Mouse (Mus musculus) fat pad, adult 2 months (tissue): ENCODE data around the gene Klk8.

ENCODE experiments used
- DNase-seq: peaks from one replicate; pipeline ENCODE4 v3.0.0-alpha.2; 2011; ENCODE audit warnings: low read depth, low spot score; ENCODE audit errors: extremely low read depth

The Klk8 gene

DNA sequence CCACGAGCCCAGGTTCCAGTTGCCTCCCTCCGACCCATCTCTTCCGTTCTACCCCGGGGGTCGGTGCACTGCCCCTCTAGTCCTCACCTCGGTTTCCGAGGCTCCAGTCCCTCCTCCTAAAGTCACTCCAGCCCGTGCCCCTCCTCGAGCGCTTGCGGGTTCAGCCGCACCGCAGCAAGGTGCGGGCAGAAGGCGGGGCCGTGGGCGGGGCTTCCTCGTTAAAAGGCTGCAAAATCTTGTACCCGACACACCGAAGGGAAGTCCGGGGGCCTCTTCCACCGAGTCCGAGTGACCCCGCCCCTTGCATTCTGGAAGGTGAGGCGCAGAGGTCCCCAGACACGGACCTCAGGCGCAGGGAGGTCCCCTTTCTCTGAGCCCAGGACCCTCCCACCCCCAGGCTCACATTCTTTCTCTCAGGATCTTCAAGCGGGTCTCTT, at the start of gene Klk8:
Gene Klk8 (plus strand): TSS at position 245 of the 437 bp plus-strand sequence.
- no peak for DNase-seq

DNA sequence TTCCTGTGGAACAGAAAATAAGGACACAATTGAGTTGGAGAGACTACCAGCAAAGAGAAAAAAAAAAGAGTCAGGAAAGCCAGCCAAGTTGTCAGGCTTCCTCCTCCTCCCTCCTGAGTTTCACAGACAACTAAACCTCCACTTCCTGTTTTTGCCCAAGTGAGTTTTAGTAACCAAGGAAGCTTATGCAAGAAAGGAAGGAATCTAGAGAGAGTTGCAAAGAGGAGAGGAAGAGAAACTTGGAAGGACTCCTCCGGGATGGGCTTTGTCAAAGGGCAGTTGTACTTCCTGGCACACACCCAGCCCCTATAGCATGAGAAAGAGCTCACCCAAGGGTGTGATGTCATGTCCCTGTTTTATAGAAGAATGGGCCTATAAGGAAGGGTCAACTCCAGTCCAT, 49.6 kb upstream of the Klk8 start:
- no peak for DNase-seq

DNA sequence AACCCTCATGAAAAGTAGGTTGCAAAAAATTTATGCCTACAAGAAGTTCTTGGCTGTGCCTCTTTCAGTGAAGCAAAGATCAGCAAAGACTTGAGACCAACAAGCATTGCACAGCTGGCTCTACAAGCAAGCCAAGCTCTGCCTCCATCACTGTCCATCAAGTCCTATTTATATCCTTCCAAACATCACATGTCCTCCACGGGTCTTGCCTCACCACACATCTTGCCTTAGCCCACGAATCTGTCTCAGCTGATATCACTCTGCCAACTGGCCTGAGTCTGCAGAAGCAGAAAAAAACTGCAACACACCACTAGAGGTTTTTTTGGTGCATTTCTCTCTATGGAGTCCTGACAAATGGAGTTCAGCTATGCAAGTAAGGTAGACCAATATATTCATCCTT, 44.6 kb upstream of the Klk8 start:
- DNase-seq: no peak

DNA sequence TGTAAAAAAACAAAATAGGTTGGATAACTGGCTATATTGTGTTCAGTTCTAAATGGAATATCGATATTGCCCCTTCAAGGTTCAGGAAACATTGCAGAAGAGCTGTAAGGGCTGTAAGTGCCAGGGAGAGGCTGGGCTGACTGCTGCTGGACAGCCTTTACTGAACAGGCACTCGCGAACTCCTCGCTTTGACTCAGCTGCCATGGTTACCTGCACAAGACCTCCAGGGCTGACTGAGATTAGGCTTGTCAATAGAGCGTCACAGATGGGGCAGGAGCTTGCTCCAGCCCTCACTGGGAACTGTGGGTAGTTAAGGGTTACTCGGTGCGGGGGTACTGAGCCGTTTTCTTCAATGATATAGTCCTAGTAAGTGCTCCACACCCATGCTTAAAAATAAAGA, 30.9 kb upstream of the Klk8 start:
- no peak for DNase-seq

- no peak for DNase-seq
Measured at GRCm38 (mm10) chr7:43768597-43768996, 28.8 kb upstream of the Klk8 start, which contains the start of gene Klk12. TSS of gene Klk12 (plus strand) at chr7:43768897.

- no peak for DNase-seq
Measured at GRCm38 (mm10) chr7:43769636-43770035, 27.7 kb upstream of the Klk8 start.

DNA sequence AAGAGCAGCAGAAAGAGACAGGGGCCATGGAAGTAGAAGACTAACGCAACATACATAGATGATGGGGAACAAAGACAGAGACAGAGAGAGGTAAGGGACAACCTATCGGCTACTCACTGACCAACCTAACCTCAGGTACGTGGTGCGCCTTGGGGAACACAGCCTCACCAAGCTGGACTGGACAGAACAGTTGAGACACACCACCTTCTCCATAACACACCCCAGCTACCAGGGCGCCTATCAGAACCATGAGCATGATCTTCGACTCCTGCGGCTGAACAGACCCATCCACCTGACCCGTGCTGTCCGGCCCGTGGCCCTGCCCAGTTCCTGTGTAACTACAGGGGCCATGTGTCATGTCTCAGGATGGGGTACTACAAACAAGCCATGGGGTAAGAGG, 26.7 kb upstream of the Klk8 start:
- no peak for DNase-seq

DNA sequence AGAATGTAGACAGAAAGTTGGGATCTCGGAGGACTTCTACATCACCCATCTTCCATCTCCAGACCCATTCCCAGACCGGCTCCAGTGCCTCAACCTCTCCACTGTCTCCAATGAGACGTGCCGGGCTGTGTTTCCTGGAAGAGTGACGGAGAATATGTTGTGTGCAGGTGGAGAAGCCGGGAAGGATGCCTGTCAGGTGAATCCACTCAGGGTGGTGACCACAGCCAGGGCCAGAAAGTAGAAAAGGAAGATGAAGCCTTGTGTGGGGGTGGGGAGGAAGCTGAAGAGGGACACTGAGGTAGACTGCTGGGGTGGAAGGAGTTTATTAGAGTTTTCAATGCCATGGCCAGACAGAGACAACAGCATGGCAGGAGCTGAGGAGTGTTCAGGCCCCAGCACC, 25.5 kb upstream of the Klk8 start:
- no peak for DNase-seq

GRCm38 (mm10) chr7:43772901-43773300, 24.5 kb upstream of the Klk8 start:
- DNase-seq: no peak

- no peak for DNase-seq
Measured at GRCm38 (mm10) chr7:43774364-43774763, 23.0 kb upstream of the Klk8 start, which contains the start of gene Klk11. TSS of gene Klk11 (plus strand) at chr7:43774604.

GRCm38 (mm10) chr7:43774802-43775201, 22.6 kb upstream of the Klk8 start:
- no peak for DNase-seq

DNA sequence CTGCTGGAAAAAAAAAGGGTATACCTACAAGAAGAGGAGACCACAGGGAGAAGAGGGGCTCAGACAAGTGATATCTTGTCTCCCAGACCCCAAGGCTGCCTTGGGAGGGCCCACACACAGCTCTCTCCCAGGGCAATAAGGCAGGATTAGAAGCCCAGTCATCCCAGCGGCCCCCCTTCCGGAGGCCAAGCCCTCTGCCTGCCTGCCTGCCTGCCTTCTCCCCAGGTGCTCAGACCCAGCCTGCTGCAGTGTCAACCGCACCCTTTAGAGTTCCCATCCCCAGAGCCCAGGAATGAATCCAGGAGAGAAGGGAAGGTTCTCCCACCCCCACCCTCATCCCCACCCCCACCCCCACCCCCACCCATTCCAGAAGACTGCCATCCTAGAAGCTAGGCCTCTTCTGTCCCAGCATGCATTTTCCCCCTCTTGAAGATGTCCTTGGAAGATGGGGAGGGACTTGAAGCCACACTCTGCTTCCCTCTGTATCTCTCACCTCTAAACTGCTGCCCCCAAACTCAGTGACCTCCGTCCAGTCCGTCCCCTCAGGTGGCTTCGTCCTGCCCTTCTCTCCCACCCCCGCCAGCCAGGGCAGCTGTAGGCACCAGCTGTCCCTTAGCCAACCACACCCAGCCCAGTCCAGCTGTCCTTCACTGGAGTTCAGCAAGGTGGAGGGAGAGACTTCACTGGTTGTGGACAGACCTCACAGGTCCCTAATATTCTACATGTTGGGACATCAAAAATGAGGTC, 21.9 kb upstream of the Klk8 start:
- DNase-seq: no peak

DNA sequence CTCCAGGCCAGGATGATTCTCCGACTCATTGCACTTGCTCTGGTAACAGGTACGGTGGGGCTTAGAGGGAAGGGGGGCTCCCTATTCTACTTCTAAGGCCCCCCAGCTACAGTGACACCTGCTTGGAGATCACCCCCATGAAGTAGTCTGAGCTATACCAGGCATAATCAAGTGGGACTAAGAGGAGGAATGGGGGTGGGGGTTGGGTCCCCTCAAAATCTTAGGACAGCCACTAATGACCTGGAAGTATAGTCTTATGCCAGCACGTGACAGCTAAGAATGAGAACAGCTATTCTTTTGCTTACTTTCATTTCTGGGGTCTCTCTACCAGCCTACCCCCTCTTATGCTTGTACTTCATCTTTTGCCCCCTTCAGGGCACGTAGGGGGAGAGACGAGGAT, 20.9 kb upstream of the Klk8 start:
- no peak for DNase-seq

GRCm38 (mm10) chr7:43777423-43777822, 20.0 kb upstream of the Klk8 start:
- DNase-seq: no peak

DNA sequence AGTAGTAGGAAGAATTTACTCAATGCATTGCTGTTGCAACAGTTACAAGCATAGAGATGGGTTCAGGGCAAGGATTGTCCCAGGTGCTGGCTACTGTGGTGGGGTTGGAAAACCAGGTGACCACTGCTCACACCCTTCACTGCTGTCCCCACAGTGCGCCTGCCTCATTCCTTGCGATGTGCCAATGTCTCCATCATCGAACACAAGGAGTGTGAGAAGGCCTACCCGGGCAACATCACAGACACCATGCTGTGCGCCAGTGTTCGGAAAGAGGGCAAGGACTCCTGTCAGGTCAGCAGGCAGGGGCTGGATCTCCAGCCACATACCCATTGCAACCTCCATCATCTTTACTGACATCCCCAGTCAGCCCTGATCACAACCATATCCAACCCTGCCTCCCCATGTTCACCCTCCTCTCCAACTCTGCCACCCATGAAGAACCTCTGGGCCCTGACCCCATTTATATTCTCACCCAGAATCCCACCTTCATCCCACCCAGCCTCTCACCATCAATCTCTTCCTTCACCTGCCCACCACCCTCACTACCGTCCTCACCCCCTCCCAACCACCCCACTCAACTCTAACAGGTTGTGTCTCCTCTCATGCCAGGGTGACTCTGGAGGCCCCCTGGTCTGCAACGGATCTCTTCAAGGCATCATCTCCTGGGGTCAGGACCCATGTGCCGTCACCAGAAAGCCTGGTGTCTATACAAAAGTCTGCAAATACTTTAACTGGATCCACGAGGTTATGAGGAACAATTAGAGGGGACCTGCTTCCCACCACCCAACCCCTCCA, 19.0 kb upstream of the Klk8 start:
- no peak for DNase-seq

DNA sequence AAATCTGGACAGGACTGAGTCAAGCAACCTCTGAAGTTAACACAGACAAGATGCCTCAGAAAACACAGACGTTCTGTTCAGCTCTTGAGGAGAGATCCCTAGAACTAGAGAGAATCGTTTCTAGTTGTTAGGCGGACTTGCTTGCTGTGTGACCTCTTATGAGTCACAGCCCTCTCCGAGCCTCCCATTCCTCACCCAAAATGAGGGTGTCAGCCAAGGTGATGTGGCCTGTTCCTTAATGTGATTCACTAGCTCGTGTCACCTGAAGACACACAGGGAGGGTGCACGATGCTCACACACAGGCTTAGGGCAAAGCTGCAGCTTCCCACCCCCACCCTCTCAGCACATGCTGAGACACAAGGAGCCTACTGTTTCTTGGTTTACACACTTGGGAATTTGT, 17.1 kb upstream of the Klk8 start:
- no peak for DNase-seq

DNA sequence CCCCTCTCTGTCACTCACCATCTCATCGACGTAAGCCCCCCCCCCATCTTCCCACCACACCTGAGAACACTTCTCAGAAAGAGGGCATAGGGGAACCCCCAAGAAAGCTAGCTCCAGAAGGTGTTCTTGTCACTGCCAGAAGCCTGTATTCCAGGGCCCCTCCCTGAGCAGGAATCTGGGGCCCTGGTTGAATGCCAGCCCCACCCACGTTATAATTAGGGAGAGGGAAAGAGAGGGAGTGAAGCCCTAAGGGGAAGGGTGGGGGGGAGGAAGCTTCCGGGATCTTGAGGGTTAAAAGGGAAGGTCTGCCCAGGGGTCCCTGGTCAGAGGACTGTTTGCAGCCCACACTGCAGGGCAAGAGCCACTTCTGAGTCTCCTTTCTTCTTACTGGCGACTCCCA, 16.6 kb upstream of the Klk8 start, which contains the start of gene Klk10:
Gene Klk10 (plus strand): TSS at position 290 of the 400 bp plus-strand sequence.
- DNase-seq: no peak

- no peak for DNase-seq
Measured at GRCm38 (mm10) chr7:43781541-43781940, 15.8 kb upstream of the Klk8 start.

- DNase-seq: no peak
Measured at GRCm38 (mm10) chr7:43782275-43783265, 14.8 kb upstream of the Klk8 start.

- DNase-seq: no peak
Measured at GRCm38 (mm10) chr7:43785286-43785685, 12.1 kb upstream of the Klk8 start.

GRCm38 (mm10) chr7:43788096-43788495, 9.3 kb upstream of the Klk8 start:
- DNase-seq: no peak
